Mouse (Mus musculus) embryonic facial prominence, embryonic 11.5 days (tissue): ENCODE measurements around the gene Srrm4. TPM values are rescaled to one million over a fixed set of nuclear protein-coding genes. Genes with fewer than 3 reads are reported as not detected.
A peak's percentile ranks its signal among the peaks of the same experiment; 100 is the strongest.

Experiments
- ATAC-seq: fragments of 200-750 bp; cut with Nextera tagmentation; replicated peaks from 2 replicates; pipeline ENCODE4 v1.8.0; 2017; ENCODE audit warnings: low read depth; ENCODE audit not compliant: insufficient number of reproducible peaks, low FRiP score, low TSS enrichment
- DNase-seq: peaks from one replicate; pipeline ENCODE4 v3.0.0-alpha.2; 2015; ENCODE audit warnings: low spot score
- H3K27ac ChIP-seq: fragments of 300-500 bp; sonication (generic); replicated peaks from 2 replicates; pipeline ENCODE4 v1.5.1; 2014; ENCODE audit warnings: mild to moderate bottlenecking, low read depth, low read length, control low read depth
- H3K27me3 ChIP-seq: fragments of 300-500 bp; sonication (generic); 2 replicates; pipeline ENCODE4 v1.6.1; 2014; ENCODE audit warnings: mild to moderate bottlenecking, low read length, moderate library complexity, mixed read lengths; ENCODE audit not compliant: control insufficient read depth, insufficient read depth
- H3K36me3 ChIP-seq: fragments of 300-500 bp; sonication (generic); replicated peaks from 2 replicates; pipeline ENCODE4 v1.6.1; 2014; ENCODE audit warnings: low read depth, mild to moderate bottlenecking, low read length, moderate library complexity, mixed read lengths; ENCODE audit not compliant: control insufficient read depth, insufficient read depth
- H3K4me1 ChIP-seq: fragments of 300-500 bp; sonication (generic); 2 replicates; pipeline ENCODE4 v1.6.1; 2014; ENCODE audit warnings: low read length, mixed read lengths; ENCODE audit not compliant: control insufficient read depth, insufficient read depth
- H3K4me2 ChIP-seq: fragments of 300-500 bp; sonication (generic); 2 replicates; pipeline ENCODE4 v1.6.1; 2014; ENCODE audit warnings: low read depth, mild to moderate bottlenecking, control low read depth, low read length, moderate library complexity
- H3K4me3 ChIP-seq: fragments of 300-500 bp; sonication (generic); 2 replicates; pipeline ENCODE4 v1.5.1; 2014; ENCODE audit warnings: low read depth, low read length, control low read depth
- H3K9ac ChIP-seq: fragments of 300-500 bp; sonication (generic); replicated peaks from 2 replicates; pipeline ENCODE4 v1.6.1; 2014; ENCODE audit warnings: mild to moderate bottlenecking, control low read depth, low read length
- H3K9me3 ChIP-seq: fragments of 300-500 bp; sonication (generic); replicated peaks from 2 replicates; pipeline ENCODE4 v1.6.1; 2016; ENCODE audit warnings: mild to moderate bottlenecking, low read length, inconsistent platforms, mixed read lengths; ENCODE audit not compliant: control insufficient read depth
- WGBS: fragments of 180-500 bp; shearing (Covaris S2); extraction: QIAGEN DNeasy Blood & Tissue Kit; methylation state at CpG from one replicate; pipeline ENCODE4 v1.1.7; 2014; 5-methylcytosine and 5-hydroxymethylcytosine counted together
- polyA plus RNA-seq: library from polyadenylated mRNA; unstranded; fragments of >200 nt; fragmentation: Nextera tagmentation; extraction: Ambion mirVana; gene quantifications from 2 replicates; pipeline ENCODE4 v1.2.1, GENCODE M21; 2014

The Srrm4 gene
- polyA plus RNA-seq, 1 experiment from 2014 or later: 3.4 TPM

DNA sequence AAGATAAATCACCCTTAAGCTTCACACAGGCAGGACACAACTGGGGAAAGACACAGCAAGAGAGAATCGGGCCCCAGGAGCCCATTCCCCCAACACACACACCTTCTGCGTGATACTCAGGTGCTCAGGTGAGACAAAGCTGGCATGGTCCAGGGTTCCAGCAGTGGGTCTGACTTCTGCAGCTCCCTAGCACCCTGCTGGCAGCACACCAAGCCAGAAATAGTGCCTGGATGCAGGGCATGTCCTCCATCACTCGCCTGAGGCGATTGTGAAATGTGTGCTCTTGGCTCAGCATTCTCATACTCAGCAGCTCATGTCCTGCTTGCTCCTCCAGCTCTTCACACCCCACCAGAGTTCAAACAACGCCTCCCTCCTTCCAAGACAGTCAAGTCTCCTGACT is 14.5 kb downstream of the Srrm4 start:
- H3K27ac ChIP-seq: no peak overlapping the region
- no peak overlapping the region for H3K9ac ChIP-seq
- no peaks in the 10 kb centered on the region for H3K27me3 ChIP-seq
- no peaks in the 10 kb centered on the region; the same call in 1 of the 2 replicates for H3K4me1 ChIP-seq
- no peak overlapping the region for H3K4me2 ChIP-seq
- no peak overlapping the region for H3K4me3 ChIP-seq
- DNase-seq: no peak
- ATAC-seq: no peak
- no peaks in the 10 kb centered on the region for H3K9me3 ChIP-seq
- 95% methylated on average over 5 of the region's 5 CpGs for WGBS
- H3K36me3 ChIP-seq: no peaks in the 10 kb centered on the region; the same call in 1 of the 2 replicates

DNA sequence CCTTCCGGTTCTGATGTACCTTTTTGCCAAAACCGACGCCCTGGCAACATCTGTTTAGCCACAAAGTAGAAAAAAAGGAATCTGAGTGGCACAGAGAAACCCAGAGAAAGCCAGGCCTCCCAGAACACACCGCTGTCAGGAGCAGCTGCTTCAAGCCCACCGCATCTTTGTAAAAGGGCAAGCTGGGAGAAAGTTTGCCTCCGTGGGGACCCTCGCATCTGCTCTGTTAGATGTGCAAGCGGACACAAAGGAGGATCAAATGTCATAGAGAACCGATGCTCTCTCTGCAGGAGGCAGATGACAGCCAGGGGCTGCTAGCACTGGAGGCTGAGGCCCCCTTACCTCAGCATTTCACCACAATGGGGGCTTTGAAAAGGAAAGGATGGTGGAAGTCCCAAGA is 18.3 kb downstream of the Srrm4 start:
- WGBS: 20% methylated on average over 9 of the region's 9 CpGs
- no peak overlapping the region for H3K4me2 ChIP-seq
- ATAC-seq (no peak), DNase-seq (peak; percentile 33)
- no peak overlapping the region for H3K27ac ChIP-seq
- H3K4me1 ChIP-seq: no peaks in the 10 kb centered on the region; the same call in 1 of the 2 replicates
- H3K4me3 ChIP-seq: no peak overlapping the region
- H3K9ac ChIP-seq: no peak overlapping the region
- H3K27me3 ChIP-seq: no peaks in the 10 kb centered on the region
- no peaks in the 10 kb centered on the region for H3K9me3 ChIP-seq
- H3K36me3 ChIP-seq: no peaks in the 10 kb centered on the region; the same call in 1 of the 2 replicates

DNA sequence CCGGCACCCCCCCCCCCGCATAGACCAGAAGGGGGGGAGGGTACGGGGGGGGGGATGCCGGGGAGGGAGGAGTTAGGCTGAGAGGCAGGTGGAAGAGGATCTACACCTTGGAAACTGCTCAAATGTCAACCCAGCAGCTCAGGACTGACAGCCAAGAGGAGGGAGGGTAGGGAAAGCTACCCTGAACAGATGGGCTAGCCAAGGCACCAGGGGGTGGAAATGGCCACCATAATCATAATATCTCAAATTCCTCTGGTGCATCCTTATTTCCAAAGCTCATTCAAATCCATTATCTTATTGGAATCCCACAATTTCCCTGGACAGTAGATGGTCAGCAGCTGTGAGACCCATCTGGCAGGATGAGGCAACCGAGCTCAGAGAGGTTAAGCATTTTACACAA is 19.7 kb downstream of the Srrm4 start:
- DNase-seq (no peak), ATAC-seq (no peak)
- H3K9me3 ChIP-seq: no peaks in the 10 kb centered on the region
- H3K4me3 ChIP-seq: no peak overlapping the region
- no peak overlapping the region for H3K27ac ChIP-seq
- no peaks in the 10 kb centered on the region for H3K27me3 ChIP-seq
- H3K36me3 ChIP-seq: no peaks in the 10 kb centered on the region
- H3K4me2 ChIP-seq: no peak overlapping the region
- H3K9ac ChIP-seq: no peak overlapping the region
- 36% methylated on average over 3 of the region's 5 CpGs for WGBS
- no peaks in the 10 kb centered on the region; the same call in 1 of the 2 replicates for H3K4me1 ChIP-seq

DNA sequence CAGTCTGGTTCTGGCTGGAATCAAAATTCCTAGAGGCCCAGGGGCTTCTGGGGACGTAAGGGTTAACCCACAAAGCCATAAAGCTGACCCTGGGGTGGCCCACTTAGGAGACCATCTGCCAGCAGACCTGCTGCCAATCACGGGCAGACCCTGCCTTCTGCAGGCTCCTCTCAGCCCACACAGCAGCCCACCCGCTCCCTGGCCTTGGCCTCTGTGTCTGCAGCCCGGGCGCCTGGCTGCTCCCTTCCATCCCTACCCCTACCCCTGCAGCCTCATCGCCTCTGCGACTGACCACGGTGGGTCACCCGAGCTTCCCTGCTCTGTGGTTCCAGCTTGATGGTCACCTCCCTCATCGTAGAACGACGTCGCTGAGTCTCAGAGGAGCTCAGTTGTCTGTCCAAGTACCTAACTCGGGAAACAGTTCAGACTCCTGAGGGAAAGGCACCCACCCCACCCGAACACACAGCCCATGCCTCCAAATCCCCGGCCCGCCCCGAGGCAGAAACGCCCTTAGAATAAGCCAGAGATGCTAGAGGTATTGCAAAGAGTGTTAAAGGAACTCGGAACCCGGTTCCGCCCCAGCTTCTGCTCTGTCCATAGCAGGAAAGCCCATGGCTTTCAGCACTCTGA is 20.3 kb downstream of the Srrm4 start:
- H3K9me3 ChIP-seq: no peaks in the 10 kb centered on the region
- H3K27me3 ChIP-seq: no peaks in the 10 kb centered on the region
- H3K27ac ChIP-seq: no peak overlapping the region
- DNase-seq (peak; percentile 57), ATAC-seq (peak; percentile 75)
- no peaks in the 10 kb centered on the region; the same call in 1 of the 2 replicates for H3K4me1 ChIP-seq
- WGBS: 14% methylated on average over 22 of the region's 22 CpGs
- H3K4me3 ChIP-seq: no peak overlapping the region
- no peaks in the 10 kb centered on the region for H3K36me3 ChIP-seq
- H3K4me2 ChIP-seq: no peak overlapping the region
- no peak overlapping the region for H3K9ac ChIP-seq

DNA sequence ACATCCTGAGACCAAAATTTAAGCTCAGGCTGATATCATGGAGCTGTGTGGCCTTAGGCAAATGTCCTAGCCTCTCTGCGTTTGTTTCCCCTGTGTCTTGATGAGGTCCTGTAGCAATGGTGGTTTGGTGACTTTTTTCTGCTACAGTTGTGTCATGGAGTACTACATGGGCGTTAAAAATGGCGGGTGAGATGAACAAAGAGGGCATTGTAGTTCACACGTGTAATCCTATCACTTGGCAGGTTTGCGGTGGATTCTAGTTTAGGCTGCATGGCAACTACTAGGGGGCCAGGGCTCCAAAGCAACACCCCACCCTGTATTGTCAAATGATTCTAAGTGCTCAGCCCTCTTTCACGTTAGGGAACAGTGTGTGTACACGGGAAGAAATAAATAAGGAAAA is 21.1 kb downstream of the Srrm4 start:
- DNase-seq: no peak
- ATAC-seq: no peak
- no peak overlapping the region for H3K9ac ChIP-seq
- no peak overlapping the region for H3K4me2 ChIP-seq
- WGBS: 50% methylated on average over 7 of the region's 7 CpGs
- no peaks in the 10 kb centered on the region; the same call in 1 of the 2 replicates for H3K4me1 ChIP-seq
- H3K9me3 ChIP-seq: no peaks in the 10 kb centered on the region
- H3K36me3 ChIP-seq: no peaks in the 10 kb centered on the region
- no peak overlapping the region for H3K4me3 ChIP-seq
- no peak overlapping the region for H3K27ac ChIP-seq
- no peaks in the 10 kb centered on the region for H3K27me3 ChIP-seq

DNA sequence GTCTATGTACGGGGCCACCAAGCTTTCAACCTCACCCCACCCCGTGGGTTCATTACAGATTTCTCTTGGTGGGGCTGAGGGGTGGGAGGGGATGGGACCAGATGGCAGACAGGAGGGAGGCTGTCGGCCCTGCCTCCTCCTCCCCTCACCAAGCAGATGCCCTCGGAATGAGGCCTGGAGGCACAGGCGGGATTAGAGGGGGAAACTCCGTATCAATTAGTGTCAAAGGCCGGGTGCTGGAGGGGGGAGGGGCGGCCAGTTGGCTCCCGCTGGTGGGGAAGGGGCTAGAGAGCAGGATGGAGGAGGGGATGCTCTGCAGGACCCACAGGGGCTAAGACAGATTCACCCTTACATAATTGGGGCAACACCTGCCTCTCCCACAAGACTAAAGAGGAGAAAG is 22.0 kb downstream of the Srrm4 start:
- no peak overlapping the region for H3K4me2 ChIP-seq
- no peak overlapping the region for H3K4me3 ChIP-seq

DNA sequence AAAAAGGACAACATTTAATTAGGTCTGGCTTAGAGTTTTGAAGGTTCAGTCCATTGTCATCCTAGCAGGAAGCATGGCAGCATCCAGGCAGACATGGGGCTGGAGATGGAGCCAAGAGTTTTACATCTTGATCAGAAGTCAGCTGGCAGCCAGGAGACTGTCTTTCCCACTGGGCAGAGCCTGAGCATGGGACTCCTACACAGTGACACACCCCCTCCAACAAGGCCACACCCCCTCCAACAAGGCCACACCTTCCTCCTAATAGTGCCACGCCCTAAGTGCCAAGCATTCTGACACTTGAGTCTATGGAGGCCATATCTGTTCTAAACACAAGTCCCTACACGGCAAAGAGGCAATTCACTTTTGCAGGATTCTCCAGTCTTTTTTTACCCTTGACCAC is 23.6 kb downstream of the Srrm4 start:
- Histone ChIP-seq H3K27ac (no peak overlapping the region), H3K9me3 (no peaks in the 10 kb centered on the region), H3K4me1 (no peaks in the 10 kb centered on the region), H3K9ac (no peak overlapping the region), H3K4me2 (no peak overlapping the region), H3K36me3 (no peaks in the 10 kb centered on the region), H3K4me3 (no peak overlapping the region), H3K27me3 (no peaks in the 10 kb centered on the region)
- no peak for ATAC-seq
- DNase-seq: no peak
- 80% methylated on average over 2 of the region's 2 CpGs for WGBS

More for the DNA sequence above, 22.0 kb downstream of the Srrm4 start:
- no peak overlapping the region for H3K9ac ChIP-seq
- DNase-seq (peak; percentile 61), ATAC-seq (peak; percentile 63)
- WGBS: 0% methylated on average over 8 of the region's 9 CpGs
- no peaks in the 10 kb centered on the region; the same call in 1 of the 2 replicates for H3K4me1 ChIP-seq
- H3K36me3 ChIP-seq: no peaks in the 10 kb centered on the region
- no peak overlapping the region for H3K27ac ChIP-seq
- H3K27me3 ChIP-seq: no peaks in the 10 kb centered on the region
- H3K9me3 ChIP-seq: no peaks in the 10 kb centered on the region

DNA sequence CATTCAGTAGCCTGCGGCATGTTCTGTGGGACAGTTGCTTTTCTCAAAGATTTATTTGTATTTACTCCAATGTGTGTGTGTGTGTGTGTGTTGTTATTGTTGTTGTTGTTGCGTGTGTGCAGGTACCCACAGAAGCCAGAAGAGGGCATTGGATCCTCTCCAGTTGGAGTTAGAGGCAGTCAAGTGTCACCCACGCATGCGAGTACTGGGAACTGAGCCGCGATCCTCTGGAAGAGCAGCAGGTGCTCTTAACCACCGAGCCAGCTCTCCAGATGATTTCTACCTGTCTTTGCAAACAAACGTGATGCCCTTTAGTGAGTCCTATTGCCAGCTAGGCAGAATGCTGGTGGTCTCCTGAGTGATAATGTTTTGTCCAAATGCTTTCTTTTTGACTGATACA is 24.3 kb downstream of the Srrm4 start:
- H3K27ac ChIP-seq: no peak overlapping the region
- no peaks in the 10 kb centered on the region for H3K27me3 ChIP-seq
- H3K4me2 ChIP-seq: no peak overlapping the region
- no peaks in the 10 kb centered on the region for H3K36me3 ChIP-seq
- DNase-seq: no peak
- H3K4me3 ChIP-seq: no peak overlapping the region
- WGBS: 91% methylated on average over 8 of the region's 8 CpGs
- no peak for ATAC-seq
- H3K9ac ChIP-seq: no peak overlapping the region
- no peaks in the 10 kb centered on the region for H3K4me1 ChIP-seq
- no peaks in the 10 kb centered on the region for H3K9me3 ChIP-seq
